Mouse (Mus musculus) regulatory T cell (primary cell): Measurements from ENCODE around the gene Slc25a10.

ENCODE experiments used
- in situ Hi-C: fragments of 300-600 bp; cut with MboI, MseI; formaldehyde crosslinking; loops from one replicate; pipeline ENCODE4 v1.15.1; 2025; ENCODE audit warnings: high pct_unique_total_duplicates

The Slc25a10 gene

GRCm38 (mm10) chr11:120539285-120540014 is 47.8 kb downstream of the Slc25a10 start:
- in situ Hi-C loops, result no loop called here

- in situ Hi-C loops, result no loop called here
These were observed 50.3 kb downstream of the Slc25a10 start for GRCm38 (mm10) chr11:120541907-120542306.

- in situ Hi-C loops, result no loop called here
These were observed 50.7 kb downstream of the Slc25a10 start for GRCm38 (mm10) chr11:120542376-120542775.

GRCm38 (mm10) chr11:120545964-120546363 is 54.3 kb downstream of the Slc25a10 start:
- in situ Hi-C loops, result no loop called here

GRCm38 (mm10) chr11:120547469-120547868 is 55.8 kb downstream of the Slc25a10 start:
- in situ Hi-C loops, result no loop called here

DNA sequence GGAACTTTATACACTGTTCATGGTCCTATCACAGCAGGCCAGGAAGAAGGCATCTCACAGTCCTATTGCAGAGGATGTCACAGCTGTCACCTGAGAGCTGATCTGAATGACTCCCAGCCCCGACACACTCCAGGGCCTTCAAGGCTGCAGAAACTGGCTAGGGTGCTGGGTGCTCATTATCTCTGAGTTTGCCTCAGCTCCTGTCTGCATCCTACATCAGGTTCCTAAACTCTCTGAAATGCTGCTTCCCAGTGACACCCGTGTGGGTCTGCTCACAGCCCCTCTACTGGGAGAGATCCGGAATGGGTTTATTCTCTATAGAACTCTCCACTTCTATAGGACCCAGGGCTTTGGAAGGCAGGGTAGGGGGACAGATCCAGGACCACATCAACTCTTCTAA is 56.6 kb downstream of the Slc25a10 start:
- in situ Hi-C loops, result no loop called here

GRCm38 (mm10) chr11:120548786-120549167 is 57.1 kb downstream of the Slc25a10 start:
- in situ Hi-C loops, result no loop called here
